Mouse (Mus musculus) heart, postnatal 4 days (tissue): ENCODE results near the gene Shank2. TPM values are rescaled to one million over a fixed set of nuclear protein-coding genes. Genes with fewer than 3 reads are reported as not detected.

ENCODE experiments used
- DNase-seq: peaks from one replicate; pipeline ENCODE4 v3.0.0; 2021
- total RNA-seq, 2 experiments: library from RNA; stranded (reverse); gene quantifications; 2 replicates each; pipeline ENCODE4 v1.2.3; 2021

Gene Shank2
- total RNA-seq = under 1 TPM; 0.88 to 0.97 TPM

DNA sequence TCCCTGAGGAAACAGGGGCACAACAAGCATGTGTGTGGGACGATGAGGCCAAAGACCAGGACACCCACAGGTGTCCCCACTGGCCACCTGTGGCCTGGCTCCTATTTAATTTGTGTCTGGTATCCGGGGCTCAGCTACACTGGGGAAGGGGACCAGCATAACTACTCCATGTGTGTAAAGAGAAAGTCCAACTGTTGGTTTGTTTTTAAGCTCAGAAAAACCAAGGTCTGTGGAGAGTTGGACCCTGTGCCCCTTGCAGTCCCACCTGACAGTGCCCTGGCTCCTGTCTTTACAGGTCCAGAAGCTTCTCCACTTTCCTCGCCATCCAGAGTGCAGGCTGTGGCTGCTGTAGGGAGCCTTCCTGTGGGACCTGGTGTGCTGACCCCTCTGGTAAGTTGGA lies at the start of gene Shank2:
Shank2 (plus strand) TSS at position 301 of the 400 bp plus-strand sequence.
- no peak for DNase-seq

GRCm38 (mm10) chr7:143952130-143952529 lies 49.6 kb upstream of the Shank2 start:
- DNase-seq = no peak

GRCm38 (mm10) chr7:143956575-143957295 lies 45.0 kb upstream of the Shank2 start:
- DNase-seq = no peak

GRCm38 (mm10) chr7:143958030-143958565 lies 43.6 kb upstream of the Shank2 start:
- DNase-seq = no peak

DNA sequence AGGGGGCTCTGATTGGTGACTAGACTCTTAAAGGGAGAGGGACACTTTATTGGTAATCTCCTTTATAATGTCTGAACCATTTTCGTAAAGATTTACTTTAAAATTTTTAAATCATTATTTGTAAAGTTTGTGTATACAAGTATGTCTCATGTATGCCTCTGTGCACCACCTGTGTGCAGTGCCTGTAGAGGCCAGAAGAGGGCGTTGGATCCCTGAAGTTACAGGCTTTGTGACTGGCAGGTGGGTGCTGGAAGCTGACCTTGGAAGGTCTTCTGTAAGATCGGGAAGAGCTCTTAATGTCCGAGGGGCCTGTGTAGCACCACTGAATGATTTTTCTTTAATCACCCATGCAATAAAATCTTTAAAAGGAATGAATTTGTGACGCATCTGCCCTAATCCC lies 37.9 kb upstream of the Shank2 start:
- no peak for DNase-seq

GRCm38 (mm10) chr7:143966621-143967020 lies 35.1 kb upstream of the Shank2 start:
- no peak for DNase-seq

DNA sequence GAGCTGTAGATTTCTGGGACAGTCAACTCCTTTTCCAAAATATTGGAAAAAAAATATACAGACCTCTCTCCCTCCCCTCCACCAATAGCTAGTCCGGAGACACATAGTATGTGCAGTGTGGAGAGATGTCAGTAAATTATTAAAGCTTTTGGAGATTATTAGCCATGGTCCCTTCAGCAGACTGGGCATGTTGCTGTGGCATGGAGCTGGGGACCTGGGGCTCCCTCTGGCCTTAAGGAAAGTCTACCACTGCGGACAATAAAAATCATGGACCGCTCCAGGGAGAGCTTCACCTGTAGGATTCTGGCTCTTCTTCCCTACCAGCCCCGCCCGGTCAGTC lies 24.3 kb upstream of the Shank2 start:
- no peak for DNase-seq

DNA sequence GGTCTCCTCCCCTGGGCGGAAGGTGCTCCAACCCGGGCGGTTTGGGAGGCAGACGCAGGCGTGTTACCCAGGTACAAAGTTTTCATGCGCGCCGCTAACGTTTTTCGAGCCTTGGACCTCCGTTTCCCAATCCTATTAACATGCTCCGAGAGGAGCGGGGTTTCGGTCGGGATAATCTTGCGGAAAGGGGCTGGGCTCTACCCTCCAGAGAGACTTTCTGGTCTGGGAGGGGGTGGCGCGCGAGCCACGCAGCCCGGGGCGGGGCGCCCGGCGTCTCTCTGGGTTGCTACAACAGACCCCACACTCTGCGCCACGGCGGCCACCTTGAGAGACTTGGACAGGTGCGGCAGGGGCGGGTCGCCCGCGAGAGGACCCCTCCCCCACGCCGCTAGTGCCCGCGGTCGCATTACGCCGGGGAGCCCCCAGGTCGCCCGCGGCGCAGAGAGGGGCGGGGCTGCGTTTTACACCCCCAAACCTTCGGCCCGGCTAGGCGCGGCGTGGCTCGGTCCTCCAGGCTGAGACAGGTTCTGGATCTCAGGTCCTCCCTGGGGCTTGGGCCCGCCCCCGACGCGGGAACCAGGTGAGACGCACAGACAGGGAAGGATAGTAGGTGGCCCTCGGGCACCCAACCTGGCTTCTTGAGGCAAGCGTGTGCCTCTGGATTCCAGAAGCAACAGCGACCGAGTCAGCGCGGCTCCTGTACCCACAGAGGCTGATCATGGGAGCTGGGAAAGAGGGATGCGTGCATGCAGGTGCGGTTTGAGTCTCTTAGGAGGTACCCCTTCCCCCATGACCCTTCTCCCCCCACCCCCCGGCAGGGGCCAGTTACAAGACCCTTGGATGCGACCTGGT lies 23.7 kb upstream of the Shank2 start:
- no peak for DNase-seq

- peak; percentile 68 for DNase-seq
Observed at GRCm38 (mm10) chr7:143978741-143979371, 22.9 kb upstream of the Shank2 start.

- DNase-seq = no peak
Observed at GRCm38 (mm10) chr7:143979986-143980385, 21.7 kb upstream of the Shank2 start.

DNA sequence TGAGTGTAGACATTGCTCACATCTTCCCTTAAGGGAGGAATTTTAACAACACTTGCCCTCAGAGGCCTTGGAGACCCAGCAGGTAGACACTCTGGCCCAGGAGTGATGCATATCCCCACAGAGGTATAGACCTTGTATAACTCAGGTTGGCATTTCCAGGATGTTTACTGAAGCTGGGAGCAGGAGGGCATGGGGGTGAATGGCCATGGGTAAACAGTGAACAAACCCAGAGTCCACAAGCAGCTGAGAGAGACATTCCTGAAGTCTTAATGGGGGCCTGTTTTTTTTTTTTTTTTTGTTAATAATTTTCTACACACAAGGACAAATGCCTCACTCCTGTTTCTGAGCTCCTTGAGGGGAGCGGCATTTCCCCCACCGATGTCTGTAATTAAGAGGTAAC lies 15.4 kb upstream of the Shank2 start:
- DNase-seq = no peak

GRCm38 (mm10) chr7:143991160-143991559 lies 10.6 kb upstream of the Shank2 start:
- DNase-seq = no peak

- no peak for DNase-seq
Observed at GRCm38 (mm10) chr7:143999073-143999472, 2.7 kb upstream of the Shank2 start.

- no peak for DNase-seq
Observed at GRCm38 (mm10) chr7:144003471-144003870, 1.7 kb downstream of the Shank2 start.

DNA sequence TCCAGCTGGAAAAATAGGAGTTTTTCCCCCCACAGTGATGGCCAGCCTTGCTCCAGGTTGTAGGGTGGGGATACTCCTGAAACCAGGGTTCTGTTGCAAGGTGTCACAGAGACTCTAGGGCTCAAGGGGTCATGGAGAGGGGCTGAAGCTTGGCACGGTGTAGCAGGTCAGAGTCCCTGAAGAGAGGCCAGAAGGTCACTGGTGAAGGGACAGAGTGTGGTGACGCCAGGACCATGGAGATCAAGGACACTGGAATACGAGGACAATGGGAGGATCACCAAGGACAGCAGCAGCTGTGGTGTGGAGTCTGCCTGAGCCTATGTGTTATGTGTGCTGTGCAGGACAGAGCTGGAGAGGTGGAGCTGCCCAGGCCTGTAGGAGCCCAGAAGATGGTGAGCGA lies 6.4 kb downstream of the Shank2 start:
- no peak for DNase-seq

DNA sequence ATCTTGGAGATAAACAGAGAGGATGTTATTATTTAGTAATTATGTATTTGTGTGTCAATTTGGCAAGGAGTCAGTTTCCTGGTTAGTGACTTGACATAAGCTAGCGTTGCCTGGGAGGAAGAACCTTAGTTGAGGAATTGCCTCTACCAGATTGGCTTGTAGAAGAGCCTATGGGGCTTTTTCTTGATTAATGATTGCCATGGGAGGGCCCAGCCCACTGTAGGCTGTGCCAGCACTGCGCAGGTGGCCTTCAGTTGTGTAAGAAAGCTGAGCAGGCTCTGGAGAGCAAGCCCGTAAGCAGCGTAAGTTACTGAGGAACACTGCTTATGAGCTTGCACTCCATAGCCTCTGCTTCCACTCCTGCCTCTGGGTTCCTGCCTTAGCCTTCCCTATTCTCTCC lies 7.3 kb downstream of the Shank2 start:
- no peak for DNase-seq

- DNase-seq = no peak
Observed at GRCm38 (mm10) chr7:144014485-144014884, 12.8 kb downstream of the Shank2 start.

DNA sequence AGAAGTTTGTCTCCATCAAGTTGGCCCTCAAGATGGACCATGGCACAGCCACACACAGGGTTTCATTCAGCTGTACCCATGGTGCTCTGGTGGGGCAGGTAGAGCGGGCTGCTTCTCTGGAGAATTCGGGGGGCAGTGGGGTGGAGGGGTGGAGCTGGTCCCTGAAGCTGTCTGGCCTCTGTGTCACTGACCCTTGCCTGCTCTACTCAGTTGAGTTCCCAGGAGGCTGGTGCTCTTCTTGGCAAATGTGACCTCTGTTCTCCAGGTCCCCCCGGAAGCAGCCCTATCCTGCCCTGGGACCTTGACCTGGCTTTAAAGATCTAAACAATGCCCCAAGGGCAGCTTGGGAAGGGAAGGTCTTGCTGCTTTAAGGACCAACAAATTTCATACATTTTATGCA lies 20.1 kb downstream of the Shank2 start:
- DNase-seq = no peak

- no peak for DNase-seq
Observed at GRCm38 (mm10) chr7:144022682-144023081, 21.0 kb downstream of the Shank2 start.

GRCm38 (mm10) chr7:144023561-144023960 lies 21.8 kb downstream of the Shank2 start:
- no peak for DNase-seq

GRCm38 (mm10) chr7:144026024-144026752 lies 24.5 kb downstream of the Shank2 start:
- DNase-seq = no peak

- DNase-seq = no peak
Observed at GRCm38 (mm10) chr7:144029246-144029645, 27.5 kb downstream of the Shank2 start.
